Mouse (Mus musculus) layer of hippocampus, adult 8-10 months (tissue): ENCODE data around the gene Mrpl46. TPM values are rescaled to one million over a fixed set of nuclear protein-coding genes. Genes with fewer than 3 reads are reported as not detected.

Source experiments
- DNase-seq, 2 experiments: peaks; one replicate each; pipeline ENCODE4 v3.0.0; 2022; ENCODE audit warnings: low spot score in 2 of 2
- total RNA-seq, 4 experiments: library from RNA; stranded (reverse); gene quantifications; 2 replicates each; pipeline ENCODE4 v1.2.4; 2022

Mrpl46 gene
- total RNA-seq, result 10 to 100 TPM; 24.8 to 33.6 (median 30.3) TPM

GRCm38 (mm10) chr7:78782639-78783581 is at the start of gene Mrpl46, which contains the start of gene Mrps11:
Mrpl46 (minus strand) TSS chr7:78783531.
Mrps11 (plus strand) TSS chr7:78783119.
- peak; percentile 78 to 79 for DNase-seq

GRCm38 (mm10) chr7:78827749-78828362 is 44.5 kb upstream of the Mrpl46 start:
- no peak for DNase-seq

DNA sequence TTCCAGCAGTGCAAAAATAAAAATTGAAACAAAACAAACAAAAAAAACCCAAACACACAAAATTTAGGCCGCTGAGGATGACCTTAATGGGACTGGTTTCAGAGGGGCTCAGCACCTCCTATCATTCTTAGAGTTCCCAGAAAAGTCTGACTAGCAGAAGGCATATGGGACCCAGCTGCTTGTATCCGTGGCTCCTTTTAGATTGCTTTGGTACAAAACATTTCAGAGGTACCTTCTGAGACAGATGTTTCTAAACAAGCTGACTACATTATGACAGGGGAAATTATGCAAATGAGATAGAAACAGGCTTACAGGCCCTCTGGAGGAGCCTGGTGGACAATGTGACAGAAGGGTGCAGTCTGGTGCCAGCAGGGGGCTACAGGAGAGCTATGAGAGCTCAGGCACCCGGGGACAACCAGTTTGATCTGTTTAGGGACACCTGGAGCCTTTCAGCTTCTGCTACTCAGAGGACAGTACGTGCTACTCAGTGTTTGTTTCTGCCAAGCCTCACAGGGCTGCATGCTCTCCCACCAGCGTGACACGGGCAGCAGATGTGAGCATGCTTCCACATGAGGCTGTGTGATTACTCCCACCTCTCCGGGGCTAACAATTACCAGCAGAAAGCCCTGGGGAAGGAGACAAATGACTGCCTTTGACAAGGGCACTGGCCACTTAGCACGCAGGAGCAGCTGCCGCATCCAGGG is 43.5 kb upstream of the Mrpl46 start:
- peak in 1 of 2 experiments; percentile 21 for DNase-seq

GRCm38 (mm10) chr7:78818336-78818735 is 35.0 kb upstream of the Mrpl46 start:
- DNase-seq, result no peak

DNA sequence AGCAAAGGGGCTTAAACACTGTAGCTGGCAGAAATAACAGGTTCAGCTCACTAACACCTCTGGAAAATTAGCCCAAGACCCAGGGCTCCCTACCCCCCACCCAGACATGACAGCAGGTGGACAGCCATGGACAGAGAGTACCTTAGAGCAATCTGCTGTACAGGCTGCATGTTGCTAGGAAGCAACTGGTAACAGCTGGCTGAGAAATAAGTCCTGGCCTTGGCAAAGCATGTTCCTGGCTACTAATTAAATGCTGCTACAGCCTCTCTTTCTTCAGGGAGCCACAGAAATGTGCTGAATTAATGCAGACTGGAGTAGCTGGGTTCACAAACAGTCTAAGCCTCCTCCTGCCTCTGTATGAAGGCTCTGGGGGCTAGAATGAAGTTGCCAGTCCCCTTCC is 31.4 kb upstream of the Mrpl46 start:
- DNase-seq, result no peak

DNA sequence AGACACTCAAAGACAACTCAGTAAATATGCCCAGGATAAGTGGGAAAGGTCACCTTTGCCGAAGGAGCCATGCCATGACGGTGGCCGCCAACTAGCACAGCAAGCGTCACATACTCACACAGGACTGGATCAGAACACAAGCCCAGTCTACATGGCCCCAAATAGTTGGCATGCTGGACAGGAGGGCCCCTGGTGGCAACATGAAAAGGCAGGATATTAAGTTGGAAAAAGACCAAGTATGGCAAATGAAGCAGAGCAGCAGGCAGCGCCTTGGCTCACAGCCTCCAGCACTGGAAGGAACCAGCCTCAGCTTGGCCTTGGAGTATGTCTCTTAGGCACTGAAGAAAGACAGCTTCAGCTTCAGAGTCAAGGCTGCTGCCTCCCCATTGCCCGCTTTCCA is 30.5 kb upstream of the Mrpl46 start:
- no peak for DNase-seq

DNA sequence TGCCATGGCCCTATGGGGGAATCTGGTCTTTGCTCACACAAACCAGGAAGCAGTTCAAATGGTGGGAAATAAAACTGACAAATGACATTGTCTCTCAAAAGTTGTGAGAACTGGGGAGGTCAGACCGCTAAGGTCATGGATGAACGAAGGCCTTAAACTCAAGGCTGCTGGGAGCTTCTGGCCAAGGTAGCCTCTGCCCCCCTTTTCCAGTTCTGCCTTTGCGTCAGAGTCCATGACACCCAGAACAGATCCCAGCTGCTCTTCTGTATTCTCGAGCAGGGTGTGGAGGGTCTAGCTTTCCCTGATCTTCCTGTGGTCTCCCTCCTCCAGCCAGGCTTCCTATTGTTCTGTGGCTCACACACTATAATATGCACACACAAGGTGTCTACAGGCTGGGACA is 23.9 kb upstream of the Mrpl46 start:
- no peak for DNase-seq

DNA sequence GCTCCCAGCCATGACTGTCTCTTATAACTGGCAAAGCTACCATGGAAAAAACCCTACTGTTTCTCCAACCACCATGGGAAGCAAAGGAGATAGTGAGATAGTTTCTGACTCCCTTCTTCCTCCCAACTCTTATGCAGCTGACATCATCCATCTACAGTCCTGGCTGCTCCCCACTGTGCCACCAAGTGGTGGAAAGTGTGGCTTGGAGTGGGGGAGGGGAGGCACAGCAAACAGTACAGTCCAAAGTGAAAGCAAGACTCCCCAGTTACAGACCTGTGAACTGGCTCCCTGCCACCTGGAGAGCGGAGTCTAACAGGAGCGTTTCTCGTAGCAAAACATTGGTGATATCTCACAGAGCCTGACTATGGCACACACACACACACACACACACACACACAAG is 20.5 kb upstream of the Mrpl46 start:
- DNase-seq, result no peak

DNA sequence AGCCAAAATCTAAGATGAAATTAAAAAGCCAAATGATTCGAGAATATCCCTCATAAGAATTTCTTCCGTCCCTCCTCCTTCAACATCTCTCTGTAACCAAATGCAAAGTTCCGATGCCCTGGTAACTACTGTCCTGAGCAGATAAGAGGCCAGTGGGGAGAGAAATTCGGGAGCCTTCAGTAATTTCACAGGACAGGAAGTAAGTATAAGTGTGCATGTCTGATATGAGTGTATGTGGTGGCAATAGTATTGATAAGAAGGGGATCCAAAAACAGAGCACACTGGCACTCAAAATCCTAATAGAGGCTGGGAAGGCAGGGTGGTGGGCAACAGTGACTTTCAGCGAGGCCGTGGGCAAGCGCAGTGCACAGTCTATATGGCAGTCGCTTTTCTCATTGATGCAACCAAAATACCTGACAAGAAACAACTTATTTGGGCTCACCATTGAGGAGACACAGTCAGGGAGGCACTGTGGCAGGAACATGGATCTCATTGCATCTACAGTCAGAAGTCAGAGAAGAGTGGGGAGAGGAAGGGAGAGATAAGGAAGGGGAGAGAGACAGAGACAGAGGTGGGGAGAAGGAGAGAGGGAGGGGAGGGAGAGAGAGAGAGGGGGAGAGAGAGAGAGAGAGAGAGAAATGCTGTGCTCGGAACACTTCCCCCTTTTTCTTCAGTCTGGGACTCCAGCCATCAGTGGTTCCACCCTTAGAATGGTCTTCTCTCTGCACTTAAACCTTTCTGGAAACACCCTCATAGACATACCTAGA is 16.6 kb upstream of the Mrpl46 start:
- no peak for DNase-seq

DNA sequence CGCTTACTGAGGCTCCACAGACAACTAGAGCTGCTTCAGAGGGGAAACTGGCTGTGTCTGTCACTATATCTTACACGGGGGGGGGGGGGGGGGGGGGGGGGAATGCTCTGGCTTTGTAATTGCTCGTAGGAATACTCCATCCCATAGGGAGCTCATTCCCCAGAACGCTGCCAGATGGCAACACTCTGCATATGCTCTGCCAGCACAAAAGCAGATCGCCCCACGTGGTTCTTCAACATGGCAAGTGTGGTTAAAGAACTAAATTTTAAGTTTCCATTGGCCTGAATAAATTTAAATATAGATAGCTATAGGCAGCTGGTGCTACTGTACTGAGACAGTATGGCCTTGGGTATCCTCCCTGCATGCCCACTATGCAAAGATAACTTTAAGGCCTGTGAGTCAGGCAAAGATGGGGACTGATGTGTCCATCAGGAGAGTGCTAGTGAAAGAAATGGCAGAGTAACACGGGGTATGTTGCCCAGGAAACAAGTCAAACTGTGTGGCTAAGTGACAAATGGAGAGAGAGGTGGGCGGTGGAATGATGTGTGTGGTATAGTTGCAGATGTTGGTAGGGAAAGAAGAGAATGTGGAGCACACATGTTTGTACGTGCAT is 14.6 kb upstream of the Mrpl46 start:
- DNase-seq, result peak; percentile 71 to 79

DNA sequence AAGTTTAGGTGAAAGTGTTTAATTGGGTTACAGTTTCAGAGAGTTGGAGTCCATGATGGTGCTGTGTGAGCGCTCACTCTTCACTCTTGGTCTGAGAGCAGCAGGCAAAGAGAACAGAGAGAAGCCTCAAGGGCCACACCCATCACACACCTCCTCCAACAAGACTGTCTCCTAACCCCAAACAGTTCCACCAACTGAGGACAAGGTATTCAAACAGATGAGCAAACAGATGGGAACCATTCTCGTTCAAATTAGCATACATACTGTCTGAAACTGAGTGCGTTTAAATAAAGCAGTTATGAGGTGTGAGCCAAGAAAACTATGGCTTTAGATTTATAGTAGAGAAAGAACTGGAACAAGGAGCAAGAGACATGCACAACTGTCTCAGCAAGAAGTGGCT is 13.3 kb upstream of the Mrpl46 start:
- DNase-seq, result no peak

DNA sequence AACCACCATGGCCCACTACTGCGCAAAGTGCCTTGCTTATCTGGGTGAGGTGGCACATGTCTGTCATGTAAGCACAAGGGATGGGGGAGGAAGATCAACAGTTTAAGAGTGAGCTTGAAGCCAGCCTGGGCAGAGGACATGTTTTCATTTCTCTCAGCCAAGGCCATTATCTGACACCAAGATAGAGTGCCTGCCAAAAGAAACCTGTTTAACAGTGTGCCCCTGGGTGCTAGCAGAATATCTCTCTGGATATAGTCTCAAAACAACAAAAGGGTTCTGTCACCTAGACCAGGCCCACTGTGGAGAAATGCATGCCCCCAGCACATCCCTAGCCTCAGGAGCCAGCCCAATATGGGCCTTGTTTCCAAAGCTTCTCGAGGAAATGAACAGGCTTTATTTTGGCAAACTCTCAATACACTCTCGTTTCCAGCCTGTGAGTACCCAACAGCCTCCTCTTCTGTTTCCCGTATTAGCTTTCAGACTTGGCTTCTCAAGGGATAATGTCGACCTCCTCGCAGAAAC is 11.3 kb upstream of the Mrpl46 start:
- no peak for DNase-seq

- no peak for DNase-seq
Observed at GRCm38 (mm10) chr7:78793895-78794570, 10.7 kb upstream of the Mrpl46 start.

- DNase-seq, result peak; percentile 39 to 62
Observed at GRCm38 (mm10) chr7:78791359-78792222, 8.3 kb upstream of the Mrpl46 start.

- peak; percentile 30 to 51 for DNase-seq
Observed at GRCm38 (mm10) chr7:78787793-78788380, 4.6 kb upstream of the Mrpl46 start.

DNA sequence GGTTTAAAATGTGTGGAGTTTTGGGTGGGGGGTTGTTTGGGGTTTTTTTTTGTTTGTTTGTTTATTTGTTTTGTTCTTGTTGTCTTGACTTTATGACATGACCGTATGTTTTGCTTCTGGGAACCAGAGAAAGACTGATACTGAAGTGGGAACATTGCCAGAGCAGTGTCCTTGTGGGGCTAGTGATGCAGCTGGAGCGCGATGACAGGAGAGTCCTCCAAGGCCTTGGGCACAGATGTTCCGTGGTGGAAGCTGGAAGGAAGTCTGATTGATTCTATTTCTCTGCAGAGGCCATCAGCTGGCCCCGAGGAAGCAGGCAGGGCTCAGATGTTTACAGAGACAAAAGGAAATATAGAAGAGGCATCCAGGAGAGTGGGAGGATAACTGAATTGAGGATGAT is 2.6 kb upstream of the Mrpl46 start:
- DNase-seq, result no peak

DNA sequence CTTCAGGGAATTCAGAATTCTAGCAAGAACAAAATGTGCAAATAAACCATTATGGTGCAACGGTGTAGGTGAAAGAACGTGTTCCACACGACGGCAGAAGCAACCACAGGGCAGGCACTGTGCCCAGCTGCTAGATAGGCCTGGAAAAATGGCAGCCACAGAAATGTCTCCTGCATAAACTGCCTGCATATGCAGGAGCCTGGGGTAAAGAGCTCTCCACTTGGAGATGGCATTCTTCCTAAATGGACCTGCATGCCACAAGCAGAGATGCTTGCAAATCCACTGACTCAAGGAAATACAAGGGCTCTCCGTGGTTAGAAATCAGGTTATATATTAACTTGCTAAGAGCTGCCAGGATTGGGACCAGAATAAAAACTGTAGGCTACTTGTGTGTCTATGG is 4.6 kb downstream of the Mrpl46 start:
- DNase-seq, result no peak

DNA sequence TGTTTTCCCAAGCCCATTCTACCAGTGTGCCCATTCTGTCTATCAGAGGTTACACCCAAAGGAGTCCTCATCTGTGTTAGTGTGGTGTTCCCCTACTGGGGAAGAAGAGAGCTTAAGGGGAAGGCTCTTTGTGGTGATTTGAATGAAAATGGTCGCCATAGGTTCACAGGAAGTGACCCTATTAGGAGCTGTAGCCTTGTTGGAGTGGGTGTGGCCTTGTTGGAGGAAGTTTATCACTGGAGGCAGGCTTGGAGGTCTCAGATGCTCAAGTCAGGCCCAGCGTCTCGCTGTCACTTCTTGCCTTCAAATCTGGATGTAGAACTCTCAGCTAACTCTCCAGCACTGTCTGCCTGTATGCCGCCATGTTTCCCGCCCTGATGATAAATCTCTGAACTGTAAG is 12.4 kb downstream of the Mrpl46 start:
- DNase-seq, result no peak
